Mouse (Mus musculus): Measurements from ENCODE around the gene Slc11a1. TPM values are rescaled to one million over a fixed set of nuclear protein-coding genes. Genes with fewer than 3 reads are reported as not detected.
A peak's percentile ranks its signal among the peaks of the same experiment; 100 is the strongest.

Gene Slc11a1
- total and polyA plus RNA-seq, 3 experiments: 0.60 TPM; not detected in 2

DNA sequence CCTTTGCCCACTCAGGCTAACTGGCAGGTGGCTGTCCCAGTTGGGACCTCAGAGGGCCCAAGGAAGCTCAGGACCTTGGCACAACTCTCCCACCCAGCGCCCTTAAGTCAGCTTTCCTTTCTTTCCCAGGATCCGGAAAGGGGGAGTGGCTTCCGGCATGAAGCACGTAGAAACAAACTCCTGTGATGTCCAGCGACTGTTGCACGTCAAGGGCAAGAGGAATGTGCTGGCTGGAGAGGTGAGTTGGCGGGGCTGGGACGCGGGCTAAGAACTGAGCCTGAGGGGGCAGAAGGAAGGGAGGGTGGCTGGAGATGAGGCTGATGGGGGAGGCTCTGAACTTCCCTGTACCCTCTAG is 44.4 kb downstream of the Slc11a1 start:
- Histone ChIP-seq H3K9me3 (replicated peaks) (no peaks in the 10 kb centered on the region), H3K36me3 (replicated peaks) (no peaks in the 10 kb centered on the region), H3K4me3 (ENCODE audit: low read depth, low read length) (no peak overlapping the region), H3K27me3 (ENCODE audit: insufficient read depth, low read length) (peaks cover 53% of the 10 kb centered on the region), H3K4me1 (ENCODE audit: insufficient read depth, low read depth, low read length) (peaks cover 27% of the 10 kb centered on the region)
- TF ChIP-seq GATA2 (IDR thresholded peaks at IDR 0.05; ENCODE audit: borderline replicate concordance, low read depth, low read length) (no peak), TAL1 (conservative IDR thresholded peaks at IDR 0.05; ENCODE audit: low read depth, low read length) (no peak), POLR2AphosphoS5 (IDR thresholded peaks at IDR 0.05; ENCODE audit: insufficient replicate concordance, low read depth, low read length) (no peak), CTCF (IDR thresholded peaks at IDR 0.05; ENCODE audit: low read depth, low read length) (no peak), GATA1 (IDR thresholded peaks at IDR 0.05; ENCODE audit: borderline replicate concordance, low read length) (no peak)
- DNase-seq (ENCODE audit: low spot score): no peak
- no peak for ATAC-seq (ENCODE audit: extremely low read depth, insufficient number of reproducible peaks, low FRiP score, poor library complexity, severe bottlenecking)

DNA sequence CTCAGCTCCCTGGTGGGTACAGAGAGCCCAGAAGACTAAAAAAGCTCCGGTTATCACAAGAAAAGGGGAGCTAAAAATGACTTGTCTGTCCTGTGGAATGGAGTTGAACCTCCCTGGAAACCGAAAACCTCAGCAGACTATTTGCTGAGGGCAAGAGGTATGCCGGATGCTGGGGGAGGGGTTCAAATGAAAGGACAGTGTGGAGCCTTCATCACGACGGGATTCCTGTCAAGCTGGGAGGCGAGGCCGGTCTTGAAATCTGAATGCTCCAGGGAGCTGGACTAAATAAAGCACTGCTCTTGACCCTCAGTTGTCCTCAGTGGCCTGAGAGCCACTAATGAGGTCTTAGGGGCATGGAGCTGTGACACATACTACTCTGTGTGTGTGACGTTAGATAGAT is 48.2 kb downstream of the Slc11a1 start:
- H3K4me1 ChIP-seq (ENCODE audit: insufficient read depth, low read depth, low read length): peaks cover 19% of the 10 kb centered on the region
- H3K4me3 ChIP-seq (ENCODE audit: low read depth, low read length): no peak overlapping the region
- no peak for TF ChIP-seq TAL1 (conservative IDR thresholded peaks at IDR 0.05; ENCODE audit: low read depth, low read length)
- H3K27me3 ChIP-seq (ENCODE audit: insufficient read depth, low read length): peaks cover 78% of the 10 kb centered on the region
- no peaks in the 10 kb centered on the region for H3K9me3 ChIP-seq (replicated peaks)
- DNase-seq (ENCODE audit: low spot score) (no peak), ATAC-seq (ENCODE audit: extremely low read depth, insufficient number of reproducible peaks, low FRiP score, poor library complexity, severe bottlenecking) (no peak)
- no peaks in the 10 kb centered on the region for H3K36me3 ChIP-seq (replicated peaks)

DNA sequence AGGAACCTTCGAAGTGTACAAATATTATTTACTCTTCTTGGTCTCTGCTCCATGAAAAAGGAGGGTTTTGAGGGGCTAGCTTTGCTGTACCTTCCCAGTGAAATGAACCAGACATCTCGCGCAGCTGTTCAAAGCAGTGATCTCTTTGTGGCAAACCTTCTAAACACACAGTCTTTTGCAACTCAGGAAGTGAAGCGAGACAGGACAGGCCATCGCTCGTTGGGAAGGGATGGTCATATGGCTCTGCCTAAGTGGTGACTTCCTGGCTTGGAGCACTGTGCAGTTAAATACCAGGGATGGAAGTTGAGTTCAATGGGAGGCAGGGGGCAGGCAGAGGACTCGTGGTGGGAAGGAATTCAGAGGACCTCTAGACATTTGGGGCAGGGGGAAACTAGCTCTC is 50.9 kb downstream of the Slc11a1 start:
- Histone ChIP-seq H3K4me3 (ENCODE audit: low read depth, low read length) (no peak overlapping the region), H3K4me1 (ENCODE audit: insufficient read depth, low read depth, low read length) (peaks cover 16% of the 10 kb centered on the region), H3K27me3 (ENCODE audit: insufficient read depth, low read length) (peaks cover 66% of the 10 kb centered on the region), H3K36me3 (replicated peaks) (no peaks in the 10 kb centered on the region), H3K9me3 (replicated peaks) (no peaks in the 10 kb centered on the region)
- TF ChIP-seq GATA1 (IDR thresholded peaks at IDR 0.05; ENCODE audit: borderline replicate concordance, low read length): no peak
- no peak for TF ChIP-seq POLR2AphosphoS5 (IDR thresholded peaks at IDR 0.05; ENCODE audit: insufficient replicate concordance, low read depth, low read length)
- TF ChIP-seq TAL1 (conservative IDR thresholded peaks at IDR 0.05; ENCODE audit: low read depth, low read length): no peak
- no peak for TF ChIP-seq CTCF (IDR thresholded peaks at IDR 0.05; ENCODE audit: low read depth, low read length)
- no peak for TF ChIP-seq GATA2 (IDR thresholded peaks at IDR 0.05; ENCODE audit: borderline replicate concordance, low read depth, low read length)
- no peak for DNase-seq (ENCODE audit: low spot score)
- no peak for ATAC-seq (ENCODE audit: extremely low read depth, insufficient number of reproducible peaks, low FRiP score, poor library complexity, severe bottlenecking)

DNA sequence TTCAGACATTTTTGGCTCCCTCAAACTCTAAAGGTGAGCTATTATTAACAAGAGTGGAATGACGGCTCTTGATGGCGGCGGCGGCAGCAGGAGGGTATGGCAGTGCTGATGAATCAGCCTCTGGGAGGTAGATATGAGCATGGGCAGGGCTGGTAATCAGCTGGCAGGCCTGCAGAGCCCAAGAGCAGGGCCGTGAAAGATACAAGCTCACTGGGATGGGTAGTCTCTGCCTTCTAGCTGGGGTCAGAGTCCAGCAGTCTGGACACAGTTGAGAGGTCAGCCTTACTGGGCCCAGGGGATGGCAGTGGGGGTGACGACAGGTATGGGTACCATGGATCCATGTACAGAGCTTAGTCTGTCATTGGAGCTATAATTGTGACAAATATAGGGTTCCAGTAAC is 58.2 kb downstream of the Slc11a1 start:
- no peak for TF ChIP-seq CTCF (IDR thresholded peaks at IDR 0.05; ENCODE audit: low read depth, low read length)
- TF ChIP-seq GATA2 (IDR thresholded peaks at IDR 0.05; ENCODE audit: borderline replicate concordance, low read depth, low read length): no peak
- TF ChIP-seq GATA1 (IDR thresholded peaks at IDR 0.05; ENCODE audit: borderline replicate concordance, low read length): no peak
- TF ChIP-seq TAL1 (conservative IDR thresholded peaks at IDR 0.05; ENCODE audit: low read depth, low read length): no peak
- no peak for TF ChIP-seq POLR2AphosphoS5 (IDR thresholded peaks at IDR 0.05; ENCODE audit: insufficient replicate concordance, low read depth, low read length)
- Histone ChIP-seq H3K4me1 (ENCODE audit: insufficient read depth, low read depth, low read length) (peaks cover 29% of the 10 kb centered on the region), H3K4me3 (ENCODE audit: low read depth, low read length) (no peak overlapping the region), H3K36me3 (replicated peaks) (peaks cover 49% of the 10 kb centered on the region), H3K27me3 (ENCODE audit: insufficient read depth, low read length) (peaks cover 8% of the 10 kb centered on the region; the same call in 1 of the 2 replicates), H3K9me3 (replicated peaks) (no peaks in the 10 kb centered on the region)
- DNase-seq (ENCODE audit: low spot score) (no peak), ATAC-seq (ENCODE audit: extremely low read depth, insufficient number of reproducible peaks, low FRiP score, poor library complexity, severe bottlenecking) (no peak)

DNA sequence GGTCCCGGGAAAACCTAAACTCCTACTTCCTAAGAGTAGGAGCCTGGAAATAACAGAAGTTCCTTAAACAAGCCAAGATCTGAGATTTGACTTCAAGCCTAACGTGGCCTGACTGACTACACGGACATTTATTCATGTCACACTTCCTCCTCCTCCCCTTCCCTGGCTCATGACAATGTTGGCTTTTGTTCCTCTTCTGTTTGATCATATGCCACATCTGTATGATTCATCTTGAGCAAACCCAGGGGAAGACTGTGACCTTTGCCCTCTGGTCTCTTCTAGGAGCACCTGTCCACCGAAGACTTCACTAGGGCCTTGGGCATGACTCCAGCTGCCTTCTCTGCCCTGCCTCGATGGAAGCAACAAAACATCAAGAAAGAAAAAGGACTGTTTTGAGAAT is 59.6 kb downstream of the Slc11a1 start:
- TF ChIP-seq CTCF (IDR thresholded peaks at IDR 0.05; ENCODE audit: low read depth, low read length): no peak
- no peak for TF ChIP-seq GATA2 (IDR thresholded peaks at IDR 0.05; ENCODE audit: borderline replicate concordance, low read depth, low read length)
- no peak for TF ChIP-seq TAL1 (conservative IDR thresholded peaks at IDR 0.05; ENCODE audit: low read depth, low read length)
- TF ChIP-seq GATA1 (IDR thresholded peaks at IDR 0.05; ENCODE audit: borderline replicate concordance, low read length): no peak
- TF ChIP-seq POLR2AphosphoS5 (IDR thresholded peaks at IDR 0.05; ENCODE audit: insufficient replicate concordance, low read depth, low read length): no peak
- H3K4me1 ChIP-seq (ENCODE audit: insufficient read depth, low read depth, low read length): peaks cover 42% of the 10 kb centered on the region
- no peak for ATAC-seq (ENCODE audit: extremely low read depth, insufficient number of reproducible peaks, low FRiP score, poor library complexity, severe bottlenecking)
- H3K27me3 ChIP-seq (ENCODE audit: insufficient read depth, low read length): peaks cover 2% of the 10 kb centered on the region; the same call in 1 of the 2 replicates
- no peak for DNase-seq (ENCODE audit: low spot score)
- H3K4me3 ChIP-seq (ENCODE audit: low read depth, low read length): no peak overlapping the region
- no peaks in the 10 kb centered on the region for H3K9me3 ChIP-seq (replicated peaks)
- peaks cover 63% of the 10 kb centered on the region for H3K36me3 ChIP-seq (replicated peaks)

DNA sequence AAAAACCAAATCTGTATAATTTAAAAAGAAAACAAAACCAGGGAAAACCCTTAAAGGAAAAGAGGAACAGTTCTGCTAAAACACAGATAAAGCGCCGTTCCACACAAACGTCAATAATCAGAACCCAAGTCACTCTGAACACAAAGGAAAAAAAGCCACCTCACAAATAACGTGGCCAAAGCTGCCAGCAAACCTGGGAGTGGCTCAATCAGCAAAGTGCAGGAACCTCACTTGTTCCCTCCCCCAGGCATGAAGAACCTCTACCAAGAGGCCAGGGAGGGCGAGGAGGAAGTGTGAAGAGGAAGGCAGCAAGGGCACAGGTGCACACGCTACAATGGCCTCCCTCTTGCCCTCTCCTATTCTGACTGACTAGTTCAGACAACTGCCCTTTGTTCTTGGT is 60.6 kb downstream of the Slc11a1 start:
- H3K4me1 ChIP-seq (ENCODE audit: insufficient read depth, low read depth, low read length): peaks cover 45% of the 10 kb centered on the region
- ATAC-seq (ENCODE audit: extremely low read depth, insufficient number of reproducible peaks, low FRiP score, poor library complexity, severe bottlenecking): peak; percentile 50; the same call in 1 of the 2 replicates

More for the DNA sequence above, 60.6 kb downstream of the Slc11a1 start:
- peak overlapping the region; percentile 20; the same call in 1 of the 2 replicates for H3K4me3 ChIP-seq (ENCODE audit: low read depth, low read length)
- H3K27me3 ChIP-seq (ENCODE audit: insufficient read depth, low read length): no peaks in the 10 kb centered on the region
- H3K36me3 ChIP-seq (replicated peaks): peaks cover 70% of the 10 kb centered on the region
- peak; percentile 49 for DNase-seq (ENCODE audit: low spot score)
- TF ChIP-seq GATA2 (IDR thresholded peaks at IDR 0.05; ENCODE audit: borderline replicate concordance, low read depth, low read length) (no peak), TAL1 (conservative IDR thresholded peaks at IDR 0.05; ENCODE audit: low read depth, low read length) (no peak)
- H3K9me3 ChIP-seq (replicated peaks): no peaks in the 10 kb centered on the region

Other genes with a start within 250 kb of the Slc11a1 start
- not detected in 2 replicates for gene Rufy4, start 249.7 kb upstream of the Slc11a1 start, total RNA-seq (2014; fragmentation: Nextera tagmentation)
- 0.05 TPM in 1 of 2 replicates, not detected in the other for gene Rufy4, start 249.7 kb upstream of the Slc11a1 start, total RNA-seq (2017)
- gene Rufy4, start 249.7 kb upstream of the Slc11a1 start, polyA plus RNA-seq (2012): not detected in 2 replicates
- gene Cxcr2, start 221.2 kb upstream of the Slc11a1 start, total RNA-seq (2014; fragmentation: Nextera tagmentation): not detected in 2 replicates
- 0.16 and 0.17 TPM in 2 replicates for gene Cxcr2, start 221.2 kb upstream of the Slc11a1 start, total RNA-seq (2017)
- not detected in 2 replicates for gene Cxcr2, start 221.2 kb upstream of the Slc11a1 start, polyA plus RNA-seq (2012)
- gene Cxcr1, start 180.6 kb upstream of the Slc11a1 start, total RNA-seq (2014; fragmentation: Nextera tagmentation): not detected in 2 replicates
- 0.23 and 0.71 TPM in 2 replicates for gene Cxcr1, start 180.6 kb upstream of the Slc11a1 start, total RNA-seq (2017)
- not detected in 2 replicates for gene Cxcr1, start 180.6 kb upstream of the Slc11a1 start, polyA plus RNA-seq (2012)
- 876 and 934 TPM in 2 replicates for gene Arpc2, start 139.1 kb upstream of the Slc11a1 start, total RNA-seq (2014; fragmentation: Nextera tagmentation)
- 647 and 716 TPM in 2 replicates for gene Arpc2, start 139.1 kb upstream of the Slc11a1 start, total RNA-seq (2017)
- 746 and 964 TPM in 2 replicates for gene Arpc2, start 139.1 kb upstream of the Slc11a1 start, polyA plus RNA-seq (2012)
- gene Gpbar1, start 96.6 kb upstream of the Slc11a1 start, total RNA-seq (2014; fragmentation: Nextera tagmentation): not detected in 2 replicates
- gene Gpbar1, start 96.6 kb upstream of the Slc11a1 start, total RNA-seq (2017): 0.11 TPM in 1 of 2 replicates, not detected in the other
- gene Gpbar1, start 96.6 kb upstream of the Slc11a1 start, polyA plus RNA-seq (2012): not detected in 2 replicates
- gene Aamp, start 90.5 kb upstream of the Slc11a1 start, total RNA-seq (2014; fragmentation: Nextera tagmentation): 54.8 and 63.5 TPM in 2 replicates
- 127 and 129 TPM in 2 replicates for gene Aamp, start 90.5 kb upstream of the Slc11a1 start, total RNA-seq (2017)
- 250 and 265 TPM in 2 replicates for gene Aamp, start 90.5 kb upstream of the Slc11a1 start, polyA plus RNA-seq (2012)
- gene Pnkd, start 90.3 kb upstream of the Slc11a1 start, total RNA-seq (2014; fragmentation: Nextera tagmentation): 27.7 and 58.4 TPM in 2 replicates
- 30.5 and 37.9 TPM in 2 replicates for gene Pnkd, start 90.3 kb upstream of the Slc11a1 start, total RNA-seq (2017)
- 186 and 219 TPM in 2 replicates for gene Pnkd, start 90.3 kb upstream of the Slc11a1 start, polyA plus RNA-seq (2012)
- gene Tmbim1, start 69.6 kb upstream of the Slc11a1 start, total RNA-seq (2014; fragmentation: Nextera tagmentation): 18.7 and 19.8 TPM in 2 replicates
- gene Tmbim1, start 69.6 kb upstream of the Slc11a1 start, total RNA-seq (2017): 19.7 and 26.0 TPM in 2 replicates
- gene Tmbim1, start 69.6 kb upstream of the Slc11a1 start, polyA plus RNA-seq (2012): 110 and 115 TPM in 2 replicates
- not detected in 2 replicates for gene Catip, start 13.1 kb upstream of the Slc11a1 start, total RNA-seq (2014; fragmentation: Nextera tagmentation)
- 0.27 TPM in 1 of 2 replicates, not detected in the other for gene Catip, start 13.1 kb upstream of the Slc11a1 start, total RNA-seq (2017)
- not detected in 2 replicates for gene Catip, start 13.1 kb upstream of the Slc11a1 start, polyA plus RNA-seq (2012)
- gene Ctdsp1, start 16.3 kb downstream of the Slc11a1 start, total RNA-seq (2014; fragmentation: Nextera tagmentation): 154 and 171 TPM in 2 replicates
- 64.6 and 66.4 TPM in 2 replicates for gene Ctdsp1, start 16.3 kb downstream of the Slc11a1 start, total RNA-seq (2017)
- gene Ctdsp1, start 16.3 kb downstream of the Slc11a1 start, polyA plus RNA-seq (2012): 272 and 321 TPM in 2 replicates
- gene Vil1, start 34.2 kb downstream of the Slc11a1 start, total RNA-seq (2014; fragmentation: Nextera tagmentation): 0.29 and 0.68 TPM in 2 replicates
- gene Vil1, start 34.2 kb downstream of the Slc11a1 start, total RNA-seq (2017): 0.29 and 1.1 TPM in 2 replicates
- 0.11 and 0.35 TPM in 2 replicates for gene Vil1, start 34.2 kb downstream of the Slc11a1 start, polyA plus RNA-seq (2012)
- 158 and 183 TPM in 2 replicates for gene Cnot9, start 130.9 kb downstream of the Slc11a1 start, total RNA-seq (2014; fragmentation: Nextera tagmentation)
- gene Cnot9, start 130.9 kb downstream of the Slc11a1 start, total RNA-seq (2017): 87.5 and 89.6 TPM in 2 replicates
- gene Cnot9, start 130.9 kb downstream of the Slc11a1 start, polyA plus RNA-seq (2012): 35.9 and 37.1 TPM in 2 replicates
- gene Plcd4, start 167.7 kb downstream of the Slc11a1 start, total RNA-seq (2014; fragmentation: Nextera tagmentation): not detected in 2 replicates
- 0.35 and 0.60 TPM in 2 replicates for gene Plcd4, start 167.7 kb downstream of the Slc11a1 start, total RNA-seq (2017)
- 0.02 TPM in 1 of 2 replicates, not detected in the other for gene Plcd4, start 167.7 kb downstream of the Slc11a1 start, polyA plus RNA-seq (2012)
- gene Usp37, start 169.1 kb downstream of the Slc11a1 start, total RNA-seq (2014; fragmentation: Nextera tagmentation): 112 and 117 TPM in 2 replicates
- gene Usp37, start 169.1 kb downstream of the Slc11a1 start, total RNA-seq (2017): 72.2 and 89.3 TPM in 2 replicates
- 2.9 and 9.7 TPM in 2 replicates for gene Usp37, start 169.1 kb downstream of the Slc11a1 start, polyA plus RNA-seq (2012)
- gene Zfp142, start 213.1 kb downstream of the Slc11a1 start, total RNA-seq (2014; fragmentation: Nextera tagmentation): 48.2 and 50.4 TPM in 2 replicates
- gene Zfp142, start 213.1 kb downstream of the Slc11a1 start, total RNA-seq (2017): 11.4 and 13.1 TPM in 2 replicates
- gene Zfp142, start 213.1 kb downstream of the Slc11a1 start, polyA plus RNA-seq (2012): 9.1 and 12.4 TPM in 2 replicates
- gene Bcs1l, start 213.1 kb downstream of the Slc11a1 start, total RNA-seq (2014; fragmentation: Nextera tagmentation): 36.5 and 45.8 TPM in 2 replicates
- gene Bcs1l, start 213.1 kb downstream of the Slc11a1 start, total RNA-seq (2017): 25.8 and 26.8 TPM in 2 replicates
- 3.6 and 4.8 TPM in 2 replicates for gene Bcs1l, start 213.1 kb downstream of the Slc11a1 start, polyA plus RNA-seq (2012)
- 35.2 and 57.4 TPM in 2 replicates for gene Rnf25, start 226.2 kb downstream of the Slc11a1 start, total RNA-seq (2014; fragmentation: Nextera tagmentation)
- 48.5 and 80.6 TPM in 2 replicates for gene Rnf25, start 226.2 kb downstream of the Slc11a1 start, total RNA-seq (2017)
- 23.1 and 24.1 TPM in 2 replicates for gene Rnf25, start 226.2 kb downstream of the Slc11a1 start, polyA plus RNA-seq (2012)
- gene Stk36, start 226.2 kb downstream of the Slc11a1 start, total RNA-seq (2014; fragmentation: Nextera tagmentation): 3.9 and 5.6 TPM in 2 replicates
- gene Stk36, start 226.2 kb downstream of the Slc11a1 start, total RNA-seq (2017): 1.5 and 1.6 TPM in 2 replicates
- gene Stk36, start 226.2 kb downstream of the Slc11a1 start, polyA plus RNA-seq (2012): 0.46 and 0.88 TPM in 2 replicates

All from G1E (cell line).